Mouse (Mus musculus) embryonic facial prominence, embryonic 11.5 days (tissue): ENCODE data around the gene Gdpd4. TPM values are rescaled to one million over a fixed set of nuclear protein-coding genes. Genes with fewer than 3 reads are reported as not detected.

Experiments
- ATAC-seq: fragments of 200-750 bp; cut with Nextera tagmentation; replicated peaks from 2 replicates; pipeline ENCODE4 v1.8.0; 2017; ENCODE audit warnings: low read depth; ENCODE audit not compliant: insufficient number of reproducible peaks, low FRiP score, low TSS enrichment
- DNase-seq: peaks from one replicate; pipeline ENCODE4 v3.0.0-alpha.2; 2015; ENCODE audit warnings: low spot score
- H3K27ac ChIP-seq: fragments of 300-500 bp; sonication (generic); replicated peaks from 2 replicates; pipeline ENCODE4 v1.5.1; 2014; ENCODE audit warnings: mild to moderate bottlenecking, low read depth, low read length, control low read depth
- H3K27me3 ChIP-seq: fragments of 300-500 bp; sonication (generic); 2 replicates; pipeline ENCODE4 v1.6.1; 2014; ENCODE audit warnings: mild to moderate bottlenecking, low read length, moderate library complexity, mixed read lengths; ENCODE audit not compliant: control insufficient read depth, insufficient read depth
- H3K36me3 ChIP-seq: fragments of 300-500 bp; sonication (generic); replicated peaks from 2 replicates; pipeline ENCODE4 v1.6.1; 2014; ENCODE audit warnings: low read depth, mild to moderate bottlenecking, low read length, moderate library complexity, mixed read lengths; ENCODE audit not compliant: control insufficient read depth, insufficient read depth
- H3K4me1 ChIP-seq: fragments of 300-500 bp; sonication (generic); 2 replicates; pipeline ENCODE4 v1.6.1; 2014; ENCODE audit warnings: low read length, mixed read lengths; ENCODE audit not compliant: control insufficient read depth, insufficient read depth
- H3K4me2 ChIP-seq: fragments of 300-500 bp; sonication (generic); 2 replicates; pipeline ENCODE4 v1.6.1; 2014; ENCODE audit warnings: low read depth, mild to moderate bottlenecking, control low read depth, low read length, moderate library complexity
- H3K4me3 ChIP-seq: fragments of 300-500 bp; sonication (generic); 2 replicates; pipeline ENCODE4 v1.5.1; 2014; ENCODE audit warnings: low read depth, low read length, control low read depth
- H3K9ac ChIP-seq: fragments of 300-500 bp; sonication (generic); replicated peaks from 2 replicates; pipeline ENCODE4 v1.6.1; 2014; ENCODE audit warnings: mild to moderate bottlenecking, control low read depth, low read length
- H3K9me3 ChIP-seq: fragments of 300-500 bp; sonication (generic); replicated peaks from 2 replicates; pipeline ENCODE4 v1.6.1; 2016; ENCODE audit warnings: mild to moderate bottlenecking, low read length, inconsistent platforms, mixed read lengths; ENCODE audit not compliant: control insufficient read depth
- WGBS: fragments of 180-500 bp; shearing (Covaris S2); extraction: QIAGEN DNeasy Blood & Tissue Kit; methylation state at CpG from one replicate; pipeline ENCODE4 v1.1.7; 2014; 5-methylcytosine and 5-hydroxymethylcytosine counted together
- polyA plus RNA-seq: library from polyadenylated mRNA; unstranded; fragments of >200 nt; fragmentation: Nextera tagmentation; extraction: Ambion mirVana; gene quantifications from 2 replicates; pipeline ENCODE4 v1.2.1, GENCODE M21; 2014

Gdpd4 gene
- polyA plus RNA-seq, 1 experiment from 2014 or later, result 0.07 TPM

- H3K9me3 ChIP-seq, result no peaks in the 10 kb centered on the region
- no peak overlapping the region for H3K27ac ChIP-seq
- H3K36me3 ChIP-seq, result no peaks in the 10 kb centered on the region
- H3K27me3 ChIP-seq, result no peaks in the 10 kb centered on the region
- H3K9ac ChIP-seq, result no peak overlapping the region
- 88% methylated on average over 8 of the region's 8 CpGs for WGBS
- no peak for DNase-seq
- H3K4me1 ChIP-seq, result no peaks in the 10 kb centered on the region
- no peak overlapping the region for H3K4me3 ChIP-seq
- no peak overlapping the region for H3K4me2 ChIP-seq
- ATAC-seq, result no peak
Observed at GRCm38 (mm10) chr7:98054942-98055341, 135.2 kb downstream of the Gdpd4 start.

- no peaks in the 10 kb centered on the region for H3K27me3 ChIP-seq
- no peaks in the 10 kb centered on the region for H3K4me1 ChIP-seq
- H3K4me2 ChIP-seq, result no peak overlapping the region
- H3K9me3 ChIP-seq, result no peaks in the 10 kb centered on the region
- no peak for DNase-seq
- no peak for ATAC-seq
- no peak overlapping the region for H3K9ac ChIP-seq
- no peak overlapping the region for H3K4me3 ChIP-seq
- WGBS, result 74% methylated on average over 11 of the region's 11 CpGs
- no peak overlapping the region for H3K27ac ChIP-seq
- no peaks in the 10 kb centered on the region for H3K36me3 ChIP-seq
Observed at GRCm38 (mm10) chr7:98066229-98066628, 146.5 kb downstream of the Gdpd4 start.

- 41% methylated on average over 5 of the region's 5 CpGs for WGBS
- no peak overlapping the region for H3K4me3 ChIP-seq
- H3K9ac ChIP-seq, result no peak overlapping the region
- no peaks in the 10 kb centered on the region for H3K36me3 ChIP-seq
- ATAC-seq, result no peak
- H3K27ac ChIP-seq, result no peak overlapping the region
- no peaks in the 10 kb centered on the region for H3K4me1 ChIP-seq
- no peaks in the 10 kb centered on the region for H3K27me3 ChIP-seq
- H3K4me2 ChIP-seq, result no peak overlapping the region
- H3K9me3 ChIP-seq, result no peaks in the 10 kb centered on the region
- peak; percentile 91 for DNase-seq
Observed at GRCm38 (mm10) chr7:98071620-98072019, 151.9 kb downstream of the Gdpd4 start.

DNA sequence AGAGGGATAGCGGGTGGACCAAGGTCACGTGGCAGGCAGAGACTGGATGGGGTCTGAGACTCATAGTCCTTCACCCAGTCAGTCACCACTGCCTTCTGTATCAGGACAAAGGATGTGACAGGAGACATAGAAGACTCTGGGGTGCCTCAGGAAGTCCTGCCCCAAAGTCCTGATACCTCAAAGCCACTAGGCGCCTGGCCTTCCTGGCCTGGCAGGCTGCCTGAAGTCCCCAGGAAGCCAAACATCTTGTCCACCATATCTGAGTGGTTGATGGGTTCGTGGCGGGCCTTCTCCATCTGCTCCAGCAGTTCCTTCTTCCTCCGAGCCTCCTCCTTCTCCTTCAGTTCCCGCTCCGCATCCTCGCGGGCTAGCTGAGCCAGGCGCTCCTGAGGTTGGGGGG is 157.7 kb downstream of the Gdpd4 start:
- no peak overlapping the region for H3K4me3 ChIP-seq
- H3K36me3 ChIP-seq, result no peaks in the 10 kb centered on the region
- H3K4me2 ChIP-seq, result no peak overlapping the region
- ATAC-seq (no peak), DNase-seq (no peak)
- H3K9ac ChIP-seq, result no peak overlapping the region
- H3K9me3 ChIP-seq, result no peaks in the 10 kb centered on the region
- 92% methylated on average over 11 of the region's 11 CpGs for WGBS
- no peaks in the 10 kb centered on the region for H3K4me1 ChIP-seq
- H3K27me3 ChIP-seq, result no peaks in the 10 kb centered on the region
- H3K27ac ChIP-seq, result no peak overlapping the region

DNA sequence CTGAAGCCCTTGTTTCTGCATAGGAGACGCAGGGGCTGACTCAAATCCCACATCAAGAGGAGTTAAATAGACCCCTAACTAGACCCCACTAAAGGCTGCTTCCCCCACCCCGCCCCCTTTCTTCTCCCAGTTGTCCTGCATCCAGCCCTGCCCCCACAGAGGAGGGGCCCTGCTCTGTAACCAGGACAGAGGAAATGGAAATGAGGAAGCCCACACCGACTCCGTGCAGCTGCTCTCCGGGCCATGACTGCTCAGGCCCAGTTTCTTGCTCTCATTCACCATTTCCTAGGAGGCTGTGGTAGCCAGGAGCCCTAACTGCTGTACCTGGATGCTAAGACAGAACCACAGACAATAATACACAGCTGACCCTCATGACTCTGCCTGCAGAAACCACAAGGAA is 162.6 kb downstream of the Gdpd4 start:
- Histone ChIP-seq H3K4me1 (no peaks in the 10 kb centered on the region), H3K4me2 (no peak overlapping the region), H3K4me3 (no peak overlapping the region), H3K27ac (no peak overlapping the region), H3K9ac (no peak overlapping the region), H3K9me3 (no peaks in the 10 kb centered on the region), H3K36me3 (no peaks in the 10 kb centered on the region), H3K27me3 (no peaks in the 10 kb centered on the region)
- WGBS, result 22% methylated on average over 5 of the region's 5 CpGs
- DNase-seq (no peak), ATAC-seq (no peak)

DNA sequence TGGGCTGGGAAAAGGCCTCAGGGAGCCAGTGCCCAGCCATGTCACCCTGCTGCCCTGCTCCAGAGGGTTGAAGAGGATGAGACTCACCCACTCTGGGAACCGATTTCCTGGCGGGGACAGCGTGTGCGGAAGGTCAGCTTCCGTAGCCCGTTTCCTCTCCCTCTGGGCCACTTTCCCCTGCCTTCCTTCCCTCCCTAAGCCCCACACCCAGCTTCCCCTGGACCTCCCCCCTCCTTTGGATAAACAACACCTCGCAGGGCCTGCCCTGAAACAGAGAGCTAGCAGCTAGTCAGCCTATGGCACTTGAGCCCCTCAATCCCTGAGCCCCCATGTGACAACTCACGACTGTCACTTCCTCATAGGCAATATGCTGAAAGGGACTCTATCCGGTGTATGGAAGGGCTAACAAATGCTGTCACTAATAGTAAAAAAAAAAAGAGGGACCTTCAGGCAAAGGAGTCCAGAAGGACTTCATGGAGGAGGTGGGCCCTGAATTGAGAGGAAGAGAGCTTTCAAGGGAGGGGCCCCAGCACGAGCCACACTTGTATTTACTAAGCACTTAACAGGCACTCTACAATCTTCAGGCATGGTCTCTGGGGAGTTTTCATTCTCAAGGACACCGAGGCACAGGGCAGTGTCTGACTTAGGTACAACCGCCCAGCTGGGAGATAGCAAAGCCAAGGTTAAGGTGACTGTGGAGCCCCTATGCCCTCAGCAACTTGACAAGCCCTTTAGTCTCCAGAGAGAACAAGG is 165.0 kb downstream of the Gdpd4 start:
- H3K4me3 ChIP-seq, result no peak overlapping the region
- no peak for DNase-seq
- WGBS, result 44% methylated on average over 12 of the region's 12 CpGs

DNA sequence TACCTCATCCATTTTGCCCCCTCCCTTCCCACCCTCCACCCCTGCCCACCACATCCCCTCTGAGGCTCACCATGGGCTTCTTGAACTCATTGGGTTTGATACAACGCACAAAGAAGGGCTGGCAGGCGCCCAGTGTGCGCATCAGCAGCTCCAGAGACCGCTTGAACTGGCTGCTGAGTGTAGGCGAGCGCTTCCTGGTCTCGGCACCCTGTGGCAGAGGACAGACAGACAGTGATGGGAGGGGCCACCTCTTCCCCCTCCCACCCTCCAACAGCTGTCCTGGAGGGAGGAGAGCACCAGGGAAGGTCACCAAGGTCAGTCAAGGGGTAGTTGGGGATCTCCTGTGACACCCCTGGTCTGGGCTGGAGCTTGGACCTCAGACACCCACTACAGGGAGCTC is 165.6 kb downstream of the Gdpd4 start:
- no peak overlapping the region for H3K27ac ChIP-seq
- WGBS, result 74% methylated on average over 7 of the region's 7 CpGs

More for the DNA sequence above, 165.0 kb downstream of the Gdpd4 start:
- Histone ChIP-seq H3K36me3 (no peaks in the 10 kb centered on the region), H3K9me3 (no peaks in the 10 kb centered on the region), H3K4me2 (no peak overlapping the region), H3K4me1 (no peaks in the 10 kb centered on the region), H3K9ac (no peak overlapping the region), H3K27ac (no peak overlapping the region), H3K27me3 (no peaks in the 10 kb centered on the region)
- ATAC-seq, result no peak

DNA sequence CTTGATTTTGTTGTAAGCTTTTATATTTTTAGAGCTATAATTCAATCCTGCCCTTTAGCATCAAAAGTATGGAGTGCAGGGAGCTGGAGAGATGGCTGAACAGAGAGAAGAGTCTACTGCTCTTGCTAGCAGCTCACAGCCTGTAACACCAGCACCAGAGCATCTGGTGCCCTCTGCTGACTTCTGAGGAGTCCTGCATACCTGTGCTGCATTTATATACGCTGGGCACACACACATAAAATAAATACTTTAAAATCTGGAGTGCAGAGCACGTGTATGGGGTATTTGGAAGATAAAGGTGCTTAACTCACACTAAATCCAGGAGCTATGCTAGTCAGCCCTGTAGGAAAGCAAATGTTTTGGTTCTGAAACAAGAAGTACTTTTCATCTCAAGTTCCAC is 166.6 kb downstream of the Gdpd4 start:
- Histone ChIP-seq H3K4me1 (no peaks in the 10 kb centered on the region), H3K4me3 (no peak overlapping the region), H3K27ac (no peak overlapping the region), H3K27me3 (no peaks in the 10 kb centered on the region), H3K4me2 (no peak overlapping the region), H3K36me3 (no peaks in the 10 kb centered on the region), H3K9ac (no peak overlapping the region), H3K9me3 (no peaks in the 10 kb centered on the region)
- peak; percentile 21 for DNase-seq
- ATAC-seq, result no peak
- WGBS, result 40% methylated on average over 2 of the region's 2 CpGs

More for the DNA sequence above, 165.6 kb downstream of the Gdpd4 start:
- no peak overlapping the region for H3K4me3 ChIP-seq
- H3K36me3 ChIP-seq, result no peaks in the 10 kb centered on the region
- no peak overlapping the region for H3K9ac ChIP-seq
- no peak for ATAC-seq
- H3K9me3 ChIP-seq, result no peaks in the 10 kb centered on the region
- H3K4me1 ChIP-seq, result no peaks in the 10 kb centered on the region
- no peak overlapping the region for H3K4me2 ChIP-seq
- H3K27me3 ChIP-seq, result no peaks in the 10 kb centered on the region
- DNase-seq, result no peak
